Mouse (Mus musculus): ENCODE measurements at regions not wholly inside any gene's neighbourhood (a gene's known extent, or its start where the extent isn't known, plus 50 kb on each side); places are given as distances from the start of the nearest gene placed in this dataset.

DNA sequence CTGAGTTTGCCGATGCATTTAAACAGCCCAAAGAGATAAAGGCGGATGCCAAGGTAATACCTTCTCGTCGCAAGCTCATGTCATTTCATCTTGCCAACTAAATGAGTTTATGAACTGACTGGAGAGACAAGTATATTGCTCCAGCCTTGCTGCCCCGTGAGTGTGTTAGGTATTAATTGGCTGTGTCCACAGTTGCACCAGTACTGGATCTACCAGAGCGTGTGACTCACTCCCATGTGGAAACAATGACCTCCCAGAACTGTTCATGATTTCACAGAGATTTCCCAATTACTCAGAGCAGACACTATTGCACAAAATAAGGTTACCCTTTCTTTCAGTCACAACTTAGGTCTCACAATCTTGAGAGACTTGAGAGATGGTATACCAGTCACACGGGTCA lies 179.8 kb upstream of the Adgrl2 start:
- no peak overlapping the region for H3K9ac ChIP-seq
- ATAC-seq (ENCODE audit: insufficient number of reproducible peaks, insufficient read depth, low FRiP score, low TSS enrichment): no peak
- H3K4me2 ChIP-seq (replicated peaks): no peak overlapping the region
- H3K9me3 ChIP-seq: no peaks in the 10 kb centered on the region
- no peaks in the 10 kb centered on the region for H3K27me3 ChIP-seq
- H3K4me1 ChIP-seq: peaks cover 10% of the 10 kb centered on the region
- no peaks in the 10 kb centered on the region for H3K36me3 ChIP-seq
- no peak overlapping the region for H3K27ac ChIP-seq
- 77% methylated on average over 7 of the region's 7 CpGs for WGBS
- no peak overlapping the region for H3K4me3 ChIP-seq

DNA sequence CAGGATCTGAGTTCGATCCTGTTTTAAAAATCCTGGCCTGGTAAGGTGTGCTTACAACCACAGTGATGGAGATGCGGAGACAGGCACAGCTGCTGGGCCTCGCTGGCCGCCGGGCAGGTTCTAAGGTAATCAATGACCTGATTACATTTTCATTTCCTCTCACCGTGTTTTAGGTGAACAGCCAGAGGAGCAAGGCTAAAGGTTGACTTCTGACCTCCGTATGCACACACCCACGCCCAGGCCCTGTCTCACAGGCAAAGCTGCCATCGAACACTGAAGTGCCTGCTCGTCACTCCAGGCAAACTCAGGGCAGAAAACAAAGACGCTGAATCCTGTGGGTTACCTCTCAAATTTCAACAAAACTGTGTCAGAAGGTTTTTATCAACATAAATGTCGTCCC lies 179.1 kb upstream of the Adgrl2 start:
- WGBS: 49% methylated on average over 12 of the region's 12 CpGs
- no peaks in the 10 kb centered on the region for H3K9me3 ChIP-seq
- H3K4me1 ChIP-seq: peaks cover 10% of the 10 kb centered on the region
- no peak overlapping the region for H3K9ac ChIP-seq
- H3K27ac ChIP-seq: no peak overlapping the region
- no peaks in the 10 kb centered on the region for H3K36me3 ChIP-seq
- H3K27me3 ChIP-seq: no peaks in the 10 kb centered on the region
- H3K4me3 ChIP-seq: no peak overlapping the region
- ATAC-seq (ENCODE audit: insufficient number of reproducible peaks, insufficient read depth, low FRiP score, low TSS enrichment): no peak
- no peak overlapping the region for H3K4me2 ChIP-seq (replicated peaks)

DNA sequence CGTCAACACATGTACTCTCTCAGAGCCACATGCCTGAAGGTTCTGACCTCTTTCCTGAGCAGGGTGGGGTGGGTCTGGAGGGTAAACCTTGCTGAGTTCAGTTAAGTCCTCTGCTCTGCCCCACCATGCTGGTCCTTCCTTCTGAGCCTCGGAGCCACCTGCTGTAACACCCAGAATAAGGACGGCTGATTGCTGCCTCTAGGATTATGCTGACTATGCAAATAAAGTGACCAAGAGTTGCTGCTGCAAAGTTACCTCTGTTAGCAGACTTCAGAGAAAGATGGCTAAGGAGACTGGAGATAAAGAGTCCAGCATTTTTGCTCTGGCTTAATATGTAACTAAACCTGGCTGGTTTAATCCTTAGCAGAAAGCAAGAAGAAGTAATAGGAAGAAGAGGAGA lies 177.6 kb upstream of the Adgrl2 start:
- Histone ChIP-seq H3K27me3 (no peaks in the 10 kb centered on the region), H3K9me3 (no peaks in the 10 kb centered on the region), H3K4me3 (no peak overlapping the region), H3K36me3 (no peaks in the 10 kb centered on the region), H3K9ac (no peak overlapping the region), H3K4me2 (replicated peaks) (no peak overlapping the region), H3K27ac (no peak overlapping the region), H3K4me1 (peaks cover 7% of the 10 kb centered on the region)
- ATAC-seq (ENCODE audit: insufficient number of reproducible peaks, insufficient read depth, low FRiP score, low TSS enrichment): no peak
- 72% methylated on average over 3 of the region's 3 CpGs for WGBS

DNA sequence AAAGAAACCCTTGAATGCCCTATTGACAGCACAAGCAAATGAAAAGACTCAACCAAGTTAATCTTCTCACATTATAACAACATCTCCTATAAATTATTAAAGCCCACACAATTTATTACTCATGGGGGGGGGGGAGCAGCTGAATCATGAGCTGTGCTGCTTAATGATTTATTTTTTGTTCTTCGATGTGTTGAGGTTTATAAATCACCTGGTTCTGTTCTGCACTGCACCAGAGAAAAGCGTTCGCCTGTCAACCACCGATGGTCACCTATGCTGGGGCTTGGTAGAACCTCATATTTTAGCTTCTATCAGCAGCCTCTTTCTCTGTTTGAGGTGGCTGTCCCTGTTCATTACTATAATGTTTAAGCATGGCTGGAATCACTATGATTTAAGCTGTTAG lies 174.4 kb upstream of the Adgrl2 start:
- ATAC-seq (ENCODE audit: insufficient number of reproducible peaks, insufficient read depth, low FRiP score, low TSS enrichment): no peak
- no peak overlapping the region for H3K9ac ChIP-seq
- peaks cover 5% of the 10 kb centered on the region; the same call in 1 of the 2 replicates for H3K4me1 ChIP-seq
- H3K27ac ChIP-seq: no peak overlapping the region
- WGBS: 95% methylated on average over 4 of the region's 4 CpGs
- H3K4me2 ChIP-seq (replicated peaks): no peak overlapping the region
- H3K36me3 ChIP-seq: no peaks in the 10 kb centered on the region
- H3K27me3 ChIP-seq: no peaks in the 10 kb centered on the region
- no peak overlapping the region for H3K4me3 ChIP-seq
- no peaks in the 10 kb centered on the region for H3K9me3 ChIP-seq

DNA sequence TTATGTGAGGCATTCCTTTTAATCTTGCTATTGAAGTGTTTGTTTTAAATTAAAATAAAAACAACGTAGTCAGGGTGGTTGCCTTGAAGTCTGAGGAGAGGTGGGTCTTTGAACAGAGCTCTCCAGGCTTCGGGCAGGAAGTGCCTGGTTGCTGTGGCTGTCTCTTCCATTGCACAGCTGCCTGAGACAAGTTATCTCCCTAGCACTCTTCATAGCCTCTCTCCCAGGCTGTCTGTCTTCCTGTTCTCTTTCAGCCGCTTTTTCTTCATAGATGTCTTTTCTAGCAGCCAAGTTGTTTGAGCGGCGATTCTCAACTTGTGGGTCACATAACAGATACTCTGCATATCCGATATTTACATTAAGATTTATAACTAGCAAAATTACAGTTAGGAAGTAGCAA lies 173.2 kb upstream of the Adgrl2 start:
- WGBS: 74% methylated on average over 6 of the region's 6 CpGs
- no peak for ATAC-seq (ENCODE audit: insufficient number of reproducible peaks, insufficient read depth, low FRiP score, low TSS enrichment)
- no peaks in the 10 kb centered on the region for H3K36me3 ChIP-seq
- no peak overlapping the region for H3K4me2 ChIP-seq (replicated peaks)
- H3K4me1 ChIP-seq: no peaks in the 10 kb centered on the region
- no peak overlapping the region for H3K4me3 ChIP-seq
- no peaks in the 10 kb centered on the region for H3K9me3 ChIP-seq
- H3K27ac ChIP-seq: no peak overlapping the region
- no peak overlapping the region for H3K9ac ChIP-seq
- H3K27me3 ChIP-seq: no peaks in the 10 kb centered on the region

DNA sequence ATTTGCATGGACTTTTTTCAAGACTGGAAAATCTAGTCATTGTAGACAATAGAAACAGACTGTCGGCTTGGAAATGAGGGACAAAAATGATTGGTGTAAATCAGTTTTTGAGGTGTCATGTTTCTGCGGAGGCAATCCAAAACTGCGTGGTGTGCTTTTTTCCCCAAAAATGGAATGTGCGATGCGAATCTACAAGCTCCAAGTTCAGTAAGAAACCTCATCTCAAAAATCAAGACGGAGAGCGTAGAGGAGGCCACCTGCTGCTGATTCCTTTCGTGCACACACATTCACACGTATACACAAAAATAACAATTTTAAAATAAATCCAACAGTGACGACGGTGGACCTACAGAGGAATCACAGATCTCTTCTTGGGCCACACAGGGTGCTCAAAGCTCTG lies 170.5 kb upstream of the Adgrl2 start:
- no peak overlapping the region for H3K4me3 ChIP-seq
- no peaks in the 10 kb centered on the region for H3K4me1 ChIP-seq
- 80% methylated on average over 11 of the region's 11 CpGs for WGBS
- H3K9me3 ChIP-seq: no peaks in the 10 kb centered on the region
- no peak overlapping the region for H3K9ac ChIP-seq
- H3K4me2 ChIP-seq (replicated peaks): no peak overlapping the region
- no peaks in the 10 kb centered on the region for H3K36me3 ChIP-seq
- no peak overlapping the region for H3K27ac ChIP-seq
- no peaks in the 10 kb centered on the region for H3K27me3 ChIP-seq
- no peak for ATAC-seq (ENCODE audit: insufficient number of reproducible peaks, insufficient read depth, low FRiP score, low TSS enrichment)

DNA sequence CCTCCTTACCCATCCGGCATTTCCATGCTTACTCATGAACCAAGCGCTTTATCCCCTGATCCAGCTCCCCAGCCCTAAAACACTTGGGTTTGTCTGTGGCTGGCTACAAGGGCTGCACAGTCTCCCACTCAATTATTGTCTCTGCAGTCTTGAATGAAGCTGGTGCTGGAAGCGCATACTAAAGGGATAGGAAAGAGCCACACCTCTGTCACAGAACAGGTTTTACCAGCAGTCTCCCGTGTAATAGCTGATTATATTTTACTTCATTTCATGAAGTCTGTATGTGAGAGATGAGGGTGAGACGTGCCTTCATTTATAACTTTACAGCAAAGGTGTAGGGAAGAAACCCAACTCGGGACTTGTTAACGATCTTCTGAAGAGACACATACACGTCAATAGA lies 167.0 kb upstream of the Adgrl2 start:
- H3K4me2 ChIP-seq (replicated peaks): no peak overlapping the region
- ATAC-seq (ENCODE audit: insufficient number of reproducible peaks, insufficient read depth, low FRiP score, low TSS enrichment): no peak
- H3K27me3 ChIP-seq: no peaks in the 10 kb centered on the region
- no peaks in the 10 kb centered on the region for H3K4me1 ChIP-seq
- no peak overlapping the region for H3K27ac ChIP-seq
- WGBS: 86% methylated on average over 8 of the region's 8 CpGs
- H3K9me3 ChIP-seq: no peaks in the 10 kb centered on the region
- no peaks in the 10 kb centered on the region for H3K36me3 ChIP-seq
- H3K4me3 ChIP-seq: no peak overlapping the region
- no peak overlapping the region for H3K9ac ChIP-seq

DNA sequence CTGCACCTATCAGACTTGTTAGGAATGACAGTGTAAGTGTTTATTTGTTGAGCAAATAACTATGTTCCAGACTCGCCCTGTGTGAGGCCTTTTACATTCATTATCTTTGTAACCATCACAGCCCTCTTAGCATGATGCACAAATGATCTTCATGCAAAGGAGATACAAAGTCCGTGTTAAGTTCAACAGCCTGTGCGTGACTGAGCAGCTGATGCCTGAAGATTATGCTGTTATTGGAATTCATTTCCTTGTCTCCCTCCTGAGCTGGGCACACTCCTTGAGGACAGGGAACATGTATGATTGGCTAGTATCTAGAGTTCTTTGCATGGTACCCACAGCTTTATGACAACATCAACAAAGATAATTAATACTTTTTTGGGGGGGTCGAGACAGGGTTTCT lies 162.0 kb upstream of the Adgrl2 start:
- Histone ChIP-seq H3K4me1 (no peaks in the 10 kb centered on the region), H3K27ac (no peak overlapping the region), H3K4me2 (replicated peaks) (no peak overlapping the region), H3K36me3 (no peaks in the 10 kb centered on the region), H3K4me3 (no peak overlapping the region), H3K9ac (no peak overlapping the region), H3K9me3 (no peaks in the 10 kb centered on the region), H3K27me3 (no peaks in the 10 kb centered on the region)
- WGBS: 79% methylated on average over 4 of the region's 4 CpGs
- ATAC-seq (ENCODE audit: insufficient number of reproducible peaks, insufficient read depth, low FRiP score, low TSS enrichment): no peak

DNA sequence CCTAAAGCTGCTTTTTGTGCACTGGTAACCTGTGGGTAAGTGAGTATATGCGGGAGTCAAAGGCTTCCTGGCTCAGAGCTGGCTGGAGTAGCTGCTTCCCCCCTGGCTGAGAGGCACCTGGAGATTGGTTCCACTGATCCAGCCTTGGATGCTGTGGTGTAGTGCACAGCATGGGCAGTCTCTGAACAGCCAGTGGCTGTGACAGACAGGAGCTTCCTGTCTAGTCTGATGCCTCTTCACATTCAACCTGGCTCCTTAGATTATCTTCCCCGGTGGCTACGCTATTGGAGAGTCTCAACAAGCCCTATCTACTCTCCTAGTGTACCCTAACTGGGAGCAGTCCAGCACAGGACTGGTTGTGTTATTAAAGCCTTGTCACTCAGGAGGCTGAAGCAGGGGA lies 160.4 kb upstream of the Adgrl2 start:
- WGBS: 86% methylated on average over 3 of the region's 3 CpGs
- no peak overlapping the region for H3K4me2 ChIP-seq (replicated peaks)
- H3K9ac ChIP-seq: no peak overlapping the region
- H3K9me3 ChIP-seq: no peaks in the 10 kb centered on the region
- H3K27me3 ChIP-seq: no peaks in the 10 kb centered on the region
- no peak for ATAC-seq (ENCODE audit: insufficient number of reproducible peaks, insufficient read depth, low FRiP score, low TSS enrichment)
- no peaks in the 10 kb centered on the region for H3K36me3 ChIP-seq
- H3K27ac ChIP-seq: no peak overlapping the region
- no peak overlapping the region for H3K4me3 ChIP-seq
- H3K4me1 ChIP-seq: no peaks in the 10 kb centered on the region

DNA sequence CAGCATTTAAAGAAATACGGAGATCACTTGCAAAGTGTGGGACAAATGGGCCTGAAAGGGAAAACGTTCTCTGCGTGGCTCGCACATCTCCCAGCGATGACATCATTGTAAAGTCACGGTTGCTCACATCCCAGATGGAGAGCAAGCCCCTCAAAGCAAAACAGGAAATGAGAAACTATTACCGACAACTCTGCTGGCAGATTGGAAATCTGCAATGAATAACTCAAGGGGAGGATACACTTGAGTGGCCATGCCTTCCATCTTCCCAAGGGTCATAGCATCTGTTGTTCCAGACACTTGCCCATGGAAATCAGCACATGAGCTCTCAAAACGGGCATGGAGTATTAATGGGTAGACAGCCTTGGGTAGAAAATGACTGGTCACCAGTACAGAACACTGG lies 158.3 kb upstream of the Adgrl2 start:
- Histone ChIP-seq H3K4me2 (replicated peaks) (no peak overlapping the region), H3K9me3 (no peaks in the 10 kb centered on the region), H3K4me3 (no peak overlapping the region), H3K27me3 (no peaks in the 10 kb centered on the region), H3K4me1 (no peaks in the 10 kb centered on the region), H3K27ac (no peak overlapping the region), H3K9ac (no peak overlapping the region), H3K36me3 (no peaks in the 10 kb centered on the region)
- WGBS: 58% methylated on average over 8 of the region's 8 CpGs
- no peak for ATAC-seq (ENCODE audit: insufficient number of reproducible peaks, insufficient read depth, low FRiP score, low TSS enrichment)

DNA sequence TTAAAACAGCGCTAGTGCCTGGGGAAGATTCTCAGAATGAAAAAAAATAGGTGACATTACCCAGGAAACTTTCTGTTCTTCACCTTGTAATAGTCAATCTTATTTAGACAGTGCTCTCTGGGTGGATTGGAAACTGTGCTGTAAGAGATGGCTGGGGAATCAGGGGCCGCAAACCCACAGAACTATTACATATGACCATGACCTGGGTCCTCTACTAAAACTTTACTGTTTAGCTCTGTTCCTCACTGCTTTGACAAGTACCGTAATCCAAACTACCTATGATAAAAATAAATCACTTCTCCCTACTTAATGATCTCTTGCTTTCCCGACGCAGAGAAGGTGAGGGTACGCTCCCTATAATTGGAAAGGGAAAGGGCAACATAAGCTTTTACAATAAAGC lies 157.6 kb upstream of the Adgrl2 start:
- no peak for ATAC-seq (ENCODE audit: insufficient number of reproducible peaks, insufficient read depth, low FRiP score, low TSS enrichment)
- no peak overlapping the region for H3K9ac ChIP-seq
- no peaks in the 10 kb centered on the region for H3K9me3 ChIP-seq
- H3K4me2 ChIP-seq (replicated peaks): no peak overlapping the region
- H3K4me1 ChIP-seq: no peaks in the 10 kb centered on the region
- H3K27me3 ChIP-seq: no peaks in the 10 kb centered on the region
- no peak overlapping the region for H3K27ac ChIP-seq
- no peak overlapping the region for H3K4me3 ChIP-seq
- no peaks in the 10 kb centered on the region for H3K36me3 ChIP-seq
- 93% methylated on average over 6 of the region's 6 CpGs for WGBS

DNA sequence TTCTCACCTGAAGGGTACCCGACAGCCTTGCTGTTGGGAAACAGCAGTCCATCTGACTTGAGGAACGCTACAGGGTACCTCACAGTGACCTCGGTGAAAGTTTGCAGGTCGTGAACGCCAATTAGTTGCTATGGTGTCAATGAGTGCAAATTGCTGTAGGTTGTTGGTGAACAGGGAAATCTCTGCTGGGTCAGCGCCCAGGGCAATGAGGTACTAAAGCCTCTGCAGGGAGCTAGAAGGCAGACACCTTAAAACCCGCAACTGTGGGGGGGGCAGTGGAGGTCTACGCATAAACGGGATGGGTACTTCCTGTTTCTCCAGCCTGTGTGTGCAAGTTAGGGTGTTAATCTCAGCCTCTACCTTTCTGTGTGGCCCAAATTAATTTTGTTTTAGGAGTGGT lies 156.3 kb upstream of the Adgrl2 start:
- Histone ChIP-seq H3K4me1 (no peaks in the 10 kb centered on the region), H3K36me3 (no peaks in the 10 kb centered on the region), H3K9me3 (no peaks in the 10 kb centered on the region), H3K4me2 (replicated peaks) (no peak overlapping the region), H3K9ac (no peak overlapping the region), H3K27ac (no peak overlapping the region), H3K4me3 (no peak overlapping the region), H3K27me3 (no peaks in the 10 kb centered on the region)
- 56% methylated on average over 9 of the region's 9 CpGs for WGBS
- ATAC-seq (ENCODE audit: insufficient number of reproducible peaks, insufficient read depth, low FRiP score, low TSS enrichment): no peak

DNA sequence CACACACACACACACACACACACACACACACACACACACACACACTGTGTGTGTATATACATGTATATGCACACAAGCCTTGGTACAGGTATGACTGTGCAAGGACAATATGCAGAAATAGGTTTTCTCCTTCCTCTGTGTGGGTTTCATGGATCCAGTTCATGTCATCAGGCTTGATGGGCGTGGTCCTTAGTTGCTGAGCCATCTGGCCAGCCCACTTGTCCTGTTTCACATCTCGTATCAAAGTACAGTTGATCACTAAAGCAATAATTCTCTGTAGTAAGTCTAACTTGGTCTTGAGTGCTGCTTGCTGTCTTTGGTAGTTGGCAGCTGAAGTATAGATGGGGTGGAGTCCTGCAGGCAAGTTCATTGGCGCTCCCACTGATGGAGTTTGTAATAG lies 150.1 kb upstream of the Adgrl2 start:
- no peak overlapping the region for H3K4me2 ChIP-seq (replicated peaks)
- no peaks in the 10 kb centered on the region for H3K4me1 ChIP-seq
- H3K27ac ChIP-seq: no peak overlapping the region
- no peaks in the 10 kb centered on the region for H3K36me3 ChIP-seq
- H3K27me3 ChIP-seq: no peaks in the 10 kb centered on the region
- 82% methylated on average over 3 of the region's 3 CpGs for WGBS
- H3K9ac ChIP-seq: no peak overlapping the region
- no peaks in the 10 kb centered on the region for H3K9me3 ChIP-seq
- no peak for ATAC-seq (ENCODE audit: insufficient number of reproducible peaks, insufficient read depth, low FRiP score, low TSS enrichment)
- no peak overlapping the region for H3K4me3 ChIP-seq
